Mouse (Mus musculus) effector memory CD4-positive, alpha-beta T cell, adult 5 months (primary cell): ENCODE results near the gene Mtmr10. TPM values are rescaled to one million over a fixed set of nuclear protein-coding genes. Genes with fewer than 3 reads are reported as not detected.

Source experiments
- polyA plus RNA-seq: library from polyadenylated mRNA; unstranded; fragments of 100-300 nt; shearing (Covaris generic); gene quantifications from one replicate; pipeline ENCODE4 v1.2.1, GENCODE M21; 2017

Gene Mtmr10
- polyA plus RNA-seq = 9.1 TPM

GRCm38 (mm10) chr7:64287414-64288091 lies at the start of gene Mtmr10:
TSS of gene Mtmr10 (plus strand) at chr7:64287653.

DNA sequence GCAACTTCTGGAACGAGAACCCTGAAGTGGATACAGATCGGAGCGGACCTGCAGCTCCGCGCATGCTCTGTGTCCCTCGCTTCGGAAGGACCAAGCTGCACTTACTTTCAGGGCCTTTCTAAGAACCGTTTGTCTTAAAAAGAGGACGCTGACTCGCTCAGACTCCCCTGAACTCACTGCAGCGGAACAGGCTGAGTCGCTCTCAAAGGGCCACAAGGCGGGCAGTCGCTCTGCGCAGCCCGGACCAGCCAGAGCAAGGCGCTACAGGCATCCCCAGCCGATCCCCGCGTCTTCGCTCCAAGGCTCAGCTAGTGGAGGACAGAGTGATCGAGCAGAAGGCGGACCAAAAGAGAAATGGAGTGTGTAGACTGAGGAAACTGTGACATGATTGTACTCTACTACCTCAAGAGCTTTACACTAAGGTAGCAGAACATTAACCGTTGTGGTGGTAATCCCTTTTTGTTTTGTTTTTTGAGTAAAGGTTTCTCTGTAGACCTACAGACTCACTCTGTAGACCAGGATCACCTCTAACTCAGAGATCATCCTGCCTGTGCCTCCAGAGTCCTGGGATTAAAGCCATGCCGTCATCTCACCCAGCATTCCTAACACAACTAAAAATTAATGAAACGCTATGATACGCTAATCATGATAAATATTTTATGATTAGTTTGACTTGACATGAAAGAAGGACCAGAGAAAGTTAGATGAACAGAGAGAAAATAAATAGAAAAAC lies 86.5 kb downstream of the Mtmr10 start, which contains the start of gene Fan1:
TSS of gene Fan1 (minus strand) at position 266 of the 733 bp plus-strand sequence.

Other genes starting within 250 kb of the Mtmr10 start
- 1.6 TPM for gene Trpm1, start 133.8 kb upstream of the Mtmr10 start, polyA plus RNA-seq
- gene Fan1, start 86.4 kb downstream of the Mtmr10 start, polyA plus RNA-seq = 3.8 TPM
- 39.7 TPM for gene Mphosph10, start 104.6 kb downstream of the Mtmr10 start, polyA plus RNA-seq
- gene Mcee, start 105.0 kb downstream of the Mtmr10 start, polyA plus RNA-seq = 10.1 TPM
- not detected for gene Apba2, start 214.1 kb downstream of the Mtmr10 start, polyA plus RNA-seq